Mouse (Mus musculus) liver, postnatal 0 days (tissue): ENCODE data around the gene Olfr224. TPM values are rescaled to one million over a fixed set of nuclear protein-coding genes. Genes with fewer than 3 reads are reported as not detected.

ENCODE experiments used
- ATAC-seq: fragments of 200-750 bp; cut with Nextera tagmentation; 2 replicates; pipeline ENCODE4 v1.8.0; 2017; ENCODE audit warnings: mild to moderate bottlenecking, moderate library complexity
- DNase-seq: peaks from one replicate; pipeline ENCODE4 v3.0.0-alpha.2; 2016
- H3K27ac ChIP-seq: fragments of 300-500 bp; sonication (generic); 2 replicates; pipeline ENCODE4 v1.5.1; 2014; ENCODE audit warnings: antibody characterized with exemption, moderate library complexity, mild to moderate bottlenecking, low read depth
- H3K27me3 ChIP-seq: fragments of 300-500 bp; sonication (generic); 2 replicates; pipeline ENCODE4 v1.6.1; 2014; ENCODE audit warnings: low read length, control low read depth, mixed read lengths; ENCODE audit not compliant: insufficient read depth
- H3K36me3 ChIP-seq: fragments of 300-500 bp; sonication (generic); replicated peaks from 2 replicates; pipeline ENCODE4 v1.6.1; 2014; ENCODE audit warnings: mild to moderate bottlenecking, control low read depth, low read length, moderate library complexity, mixed read lengths; ENCODE audit not compliant: insufficient read depth
- H3K4me1 ChIP-seq: fragments of 300-500 bp; sonication (generic); 2 replicates; pipeline ENCODE4 v1.6.1; 2014; ENCODE audit warnings: antibody characterized with exemption, mild to moderate bottlenecking, control low read depth; ENCODE audit not compliant: insufficient read depth
- H3K4me2 ChIP-seq: fragments of 300-500 bp; sonication (generic); 2 replicates; pipeline ENCODE4 v1.6.1; 2014; ENCODE audit warnings: low read depth, mild to moderate bottlenecking, low read length, moderate library complexity, mixed read lengths
- H3K4me3 ChIP-seq: fragments of 300-500 bp; sonication (generic); 2 replicates; pipeline ENCODE4 v1.5.1; 2014; ENCODE audit warnings: low read depth, low read length
- H3K9ac ChIP-seq: fragments of 300-500 bp; sonication (generic); replicated peaks from 2 replicates; pipeline ENCODE4 v1.6.1; 2014; ENCODE audit warnings: mild to moderate bottlenecking, moderate library complexity
- H3K9me3 ChIP-seq: fragments of 300-500 bp; sonication (generic); 2 replicates; pipeline ENCODE4 v1.6.1; 2016; ENCODE audit warnings: mild to moderate bottlenecking, control low read depth, low read length, mixed read lengths
- CTCF ChIP-seq: sonication (generic); IDR thresholded peaks from 2 replicates; pipeline ENCODE4 v1.5.1; 2016; ENCODE audit warnings: antibody characterized with exemption, low read depth
- EP300 ChIP-seq: IDR thresholded peaks from 2 replicates; pipeline ENCODE4 v1.6.1; 2016; ENCODE audit warnings: antibody characterized with exemption, low read depth, mild to moderate bottlenecking
- WGBS: fragments of 180-500 bp; shearing (Covaris S2); extraction: QIAGEN DNeasy Blood & Tissue Kit; methylation state at CpG from one replicate; pipeline ENCODE4 v1.1.7; 2014; ENCODE audit not compliant: insufficient replicate concordance; 5-methylcytosine and 5-hydroxymethylcytosine counted together
- polyA plus RNA-seq: library from polyadenylated mRNA; unstranded; fragments of >200 nt; fragmentation: Nextera tagmentation; extraction: Ambion mirVana; gene quantifications from 2 replicates; pipeline ENCODE4 v1.2.1, GENCODE M21; 2015

Olfr224 gene
- polyA plus RNA-seq, 1 experiment from 2014 or later = not detected

GRCm38 (mm10) chr11:58594814-58595213 is 24.5 kb upstream of the Olfr224 start, which contains the start of gene Olfr324:
Gene Olfr324, plus strand, starts transcription at chr11:58595114.
- H3K9me3 ChIP-seq = no peaks in the 10 kb centered on the region
- ATAC-seq (no peak), DNase-seq (no peak)
- H3K4me3 ChIP-seq = no peak within 1 kb of the TSS
- H3K27ac ChIP-seq = no peak within 1 kb of the TSS
- H3K36me3 ChIP-seq = no peaks in the 10 kb centered on the region
- H3K27me3 ChIP-seq = no peaks in the 10 kb centered on the region
- no peak within 1 kb of the TSS for H3K4me2 ChIP-seq
- no peak for TF ChIP-seq EP300
- no peak for TF ChIP-seq CTCF
- no peaks in the 10 kb centered on the region for H3K4me1 ChIP-seq
- WGBS = 71% methylated on average over 6 of the region's 6 CpGs
- H3K9ac ChIP-seq = no peak within 1 kb of the TSS

GRCm38 (mm10) chr11:58588620-58589250 is 18.4 kb upstream of the Olfr224 start:
- no peak for DNase-seq
- Histone ChIP-seq H3K9me3 (no peaks in the 10 kb centered on the region), H3K4me1 (peaks cover 6% of the 10 kb centered on the region), H3K4me3 (no peak overlapping the region), H3K36me3 (no peaks in the 10 kb centered on the region), H3K27ac (no peak overlapping the region), H3K9ac (no peak overlapping the region), H3K4me2 (no peak overlapping the region), H3K27me3 (no peaks in the 10 kb centered on the region)
- TF ChIP-seq EP300 = no peak
- TF ChIP-seq CTCF = no peak
- 60% methylated on average over 3 of the region's 3 CpGs for WGBS
- ATAC-seq = no peak

DNA sequence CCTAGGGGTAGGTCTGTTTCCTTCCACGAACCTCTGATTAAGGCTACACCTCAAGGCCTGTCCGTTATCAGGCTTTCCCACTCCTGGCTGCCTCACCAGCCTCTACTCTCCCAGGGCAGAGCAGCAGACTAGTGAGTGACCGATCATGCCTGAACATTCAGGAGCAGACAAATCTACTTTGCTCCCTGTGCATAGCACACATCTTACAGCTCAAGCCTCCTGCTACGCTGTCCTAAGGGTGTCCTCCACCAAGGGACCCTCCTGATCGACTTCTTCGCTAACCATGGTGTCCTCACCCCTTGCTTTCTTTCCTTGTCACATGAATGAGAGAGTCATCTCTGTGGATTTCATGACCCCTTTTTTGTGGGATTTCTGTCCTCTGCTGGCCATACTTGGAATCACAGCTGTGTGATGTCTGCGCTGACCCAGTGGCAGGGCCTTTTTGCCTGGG is 17.6 kb upstream of the Olfr224 start:
- H3K9me3 ChIP-seq = no peaks in the 10 kb centered on the region
- H3K27ac ChIP-seq = peak overlapping the region; percentile 58
- no peak overlapping the region for H3K9ac ChIP-seq
- DNase-seq (peak; percentile 49), ATAC-seq (peak; percentile 100)
- H3K4me3 ChIP-seq = no peak overlapping the region
- H3K4me2 ChIP-seq = peak overlapping the region; percentile 45
- TF ChIP-seq CTCF (peak; percentile 87), EP300 (peak; percentile 84)
- 50% methylated on average over 7 of the region's 7 CpGs for WGBS
- H3K36me3 ChIP-seq = no peaks in the 10 kb centered on the region
- peaks cover 6% of the 10 kb centered on the region for H3K4me1 ChIP-seq
- H3K27me3 ChIP-seq = no peaks in the 10 kb centered on the region

DNA sequence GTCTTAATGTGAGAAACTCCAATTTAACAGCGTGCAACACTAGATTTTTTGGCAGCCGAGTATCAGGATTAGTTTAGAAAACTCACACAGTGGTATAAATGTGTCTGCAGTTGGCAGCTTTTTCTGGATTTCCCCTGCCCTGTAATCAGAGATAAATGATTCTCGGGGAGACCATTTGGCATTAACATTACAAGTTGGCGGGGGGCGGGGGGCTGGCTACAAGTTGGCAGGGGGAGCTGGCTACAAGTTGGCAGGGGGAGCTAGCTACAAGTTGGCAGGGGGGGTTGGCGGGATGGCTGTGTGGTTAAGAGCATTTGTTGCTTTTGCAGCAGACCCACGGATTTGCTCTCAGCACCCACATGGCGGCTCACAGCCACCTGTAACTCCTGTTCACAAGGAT is 8.3 kb upstream of the Olfr224 start:
- ATAC-seq (no peak), DNase-seq (no peak)
- Histone ChIP-seq H3K4me1 (no peaks in the 10 kb centered on the region), H3K9ac (no peak overlapping the region), H3K4me3 (no peak overlapping the region), H3K9me3 (no peaks in the 10 kb centered on the region), H3K27ac (no peak overlapping the region), H3K4me2 (no peak overlapping the region), H3K36me3 (no peaks in the 10 kb centered on the region), H3K27me3 (no peaks in the 10 kb centered on the region)
- TF ChIP-seq EP300 = no peak
- no peak for TF ChIP-seq CTCF
- 72% methylated on average over 8 of the region's 8 CpGs for WGBS

- Histone ChIP-seq H3K9ac (no peak within 1 kb of the TSS), H3K4me1 (no peaks in the 10 kb centered on the region), H3K4me3 (no peak within 1 kb of the TSS), H3K9me3 (no peaks in the 10 kb centered on the region), H3K27ac (no peak within 1 kb of the TSS), H3K36me3 (no peaks in the 10 kb centered on the region), H3K4me2 (no peak within 1 kb of the TSS), H3K27me3 (no peaks in the 10 kb centered on the region)
- ATAC-seq (no peak), DNase-seq (no peak)
- WGBS = 54% methylated on average over 1 of the region's 1 CpGs
- TF ChIP-seq EP300 = no peak
- TF ChIP-seq CTCF = no peak
These were observed 7.1 kb upstream of the Olfr224 start, which contains the start of gene Olfr325 for GRCm38 (mm10) chr11:58577430-58577829. Gene Olfr325, plus strand, starts transcription at chr11:58577730.

- Histone ChIP-seq H3K4me2 (no peak within 1 kb of the TSS), H3K27me3 (no peaks in the 10 kb centered on the region), H3K9me3 (no peaks in the 10 kb centered on the region), H3K4me3 (no peak within 1 kb of the TSS), H3K4me1 (no peaks in the 10 kb centered on the region), H3K27ac (no peak within 1 kb of the TSS), H3K9ac (no peak within 1 kb of the TSS), H3K36me3 (no peaks in the 10 kb centered on the region)
- ATAC-seq (no peak), DNase-seq (no peak)
- no peak for TF ChIP-seq CTCF
- TF ChIP-seq EP300 = no peak
- 65% methylated on average over 1 of the region's 1 CpGs for WGBS
These were observed 14.8 kb downstream of the Olfr224 start, which contains the start of gene Olfr328 for GRCm38 (mm10) chr11:58555536-58555935. Gene Olfr328, minus strand, starts transcription at chr11:58555636.
